Mouse (Mus musculus) cerebellum, adult (tissue): ENCODE measurements at regions not wholly inside any gene's neighbourhood (a gene's known extent, or its start where the extent isn't known, plus 50 kb on each side); places are given as distances from the start of the nearest gene placed in this dataset.
A peak's percentile ranks its signal among the peaks of the same experiment; 100 is the strongest.

Experiments
- ATAC-seq: cut with Nextera tagmentation; 2 replicates; pipeline ENCODE4 v1.9.2; 2017; ENCODE audit warnings: mild to moderate bottlenecking, moderate library complexity, mixed read lengths; ENCODE audit not compliant: insufficient number of reproducible peaks, low FRiP score, low TSS enrichment

DNA sequence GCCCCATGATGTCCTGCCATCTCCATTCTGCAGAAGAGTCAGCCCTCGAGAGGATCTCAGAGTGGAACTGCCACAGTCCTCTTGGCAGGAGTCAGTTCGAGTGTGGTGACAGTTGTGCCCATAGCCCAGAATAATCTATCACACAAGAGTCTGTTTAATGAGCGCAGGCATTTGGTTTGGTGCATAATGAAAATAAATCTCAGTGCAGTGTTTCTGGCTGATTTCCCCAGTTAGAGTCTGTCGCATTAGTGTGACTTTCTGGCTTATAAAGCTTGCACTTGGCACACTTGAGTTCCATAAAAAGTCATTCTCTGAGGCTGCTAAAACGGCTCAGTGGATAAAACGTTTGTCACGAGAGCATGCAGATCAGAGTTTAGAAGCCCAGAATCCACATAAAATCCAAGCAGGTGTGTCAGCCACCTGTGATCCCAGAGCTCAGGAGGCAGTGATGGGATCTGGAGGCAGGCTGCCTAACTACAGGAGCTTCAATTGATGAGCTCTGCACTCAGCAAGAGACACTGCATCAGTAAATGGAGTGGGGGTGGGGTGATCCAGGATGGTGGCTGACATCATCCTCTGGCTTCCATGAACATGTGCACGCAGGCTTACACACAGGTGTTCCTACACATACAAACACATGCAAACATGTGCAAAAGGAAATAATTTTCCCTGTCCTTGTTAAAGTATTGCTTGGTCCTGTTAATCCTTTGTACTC is 578.5 kb downstream of the Plekhb2 start:
- ATAC-seq, result no peak

DNA sequence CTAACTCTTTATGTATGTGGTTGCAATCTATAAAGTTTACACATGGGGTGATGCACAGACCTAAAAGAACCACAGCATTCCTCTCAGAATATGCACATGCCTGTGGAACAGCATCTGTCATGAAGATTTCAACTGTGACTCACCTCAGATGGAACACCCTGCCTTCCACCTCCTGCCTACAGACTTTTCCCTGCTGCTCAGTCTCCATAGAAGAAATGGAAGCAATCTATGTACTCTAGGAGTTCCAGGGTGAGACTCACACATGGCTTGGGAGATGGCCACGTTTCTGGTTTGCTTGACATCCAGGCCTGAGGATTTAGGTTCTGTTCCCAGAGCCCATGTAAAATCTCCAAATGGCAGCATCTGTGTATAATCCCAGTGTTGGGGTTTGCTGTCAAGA is 579.7 kb downstream of the Plekhb2 start:
- no peak for ATAC-seq

DNA sequence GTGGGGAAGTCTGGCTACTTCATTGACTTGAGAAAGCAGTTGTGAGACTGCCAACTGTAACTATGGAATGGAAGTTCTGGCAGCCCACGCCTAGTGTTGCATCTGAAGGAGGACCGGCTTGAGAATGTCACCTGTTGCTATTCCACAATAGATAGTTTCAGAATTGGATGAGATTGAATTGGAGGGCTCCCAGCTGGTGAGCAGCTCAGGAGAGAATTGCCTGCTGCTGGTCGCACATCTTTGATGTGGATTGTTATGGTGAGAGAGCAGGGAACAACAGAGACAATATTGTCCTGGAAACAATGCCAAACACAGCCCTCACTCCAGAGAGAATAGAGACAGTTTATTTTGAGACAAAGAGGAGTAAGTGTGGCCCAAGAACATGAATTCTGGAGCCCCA is 585.9 kb downstream of the Plekhb2 start:
- ATAC-seq, result no peak

DNA sequence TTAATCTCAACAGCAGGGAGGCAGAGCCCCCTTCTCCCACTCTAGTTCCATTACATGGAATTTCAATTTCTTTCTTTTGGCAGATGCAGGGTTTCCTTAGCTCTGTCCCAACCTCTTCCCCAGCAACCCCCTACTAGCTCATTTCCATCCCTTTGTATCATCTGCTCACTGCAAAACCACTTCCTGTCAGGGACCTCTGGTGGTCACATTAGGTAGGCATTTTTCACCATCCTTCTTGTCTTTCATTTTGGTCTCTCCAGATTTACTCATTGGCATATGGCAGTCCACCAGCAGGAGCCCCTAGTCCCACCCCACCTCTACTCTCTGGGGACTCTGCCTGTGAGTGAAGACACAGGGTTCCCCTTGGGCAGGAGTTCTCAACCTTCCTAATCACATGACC is 597.6 kb downstream of the Plekhb2 start:
- ATAC-seq, result no peak

DNA sequence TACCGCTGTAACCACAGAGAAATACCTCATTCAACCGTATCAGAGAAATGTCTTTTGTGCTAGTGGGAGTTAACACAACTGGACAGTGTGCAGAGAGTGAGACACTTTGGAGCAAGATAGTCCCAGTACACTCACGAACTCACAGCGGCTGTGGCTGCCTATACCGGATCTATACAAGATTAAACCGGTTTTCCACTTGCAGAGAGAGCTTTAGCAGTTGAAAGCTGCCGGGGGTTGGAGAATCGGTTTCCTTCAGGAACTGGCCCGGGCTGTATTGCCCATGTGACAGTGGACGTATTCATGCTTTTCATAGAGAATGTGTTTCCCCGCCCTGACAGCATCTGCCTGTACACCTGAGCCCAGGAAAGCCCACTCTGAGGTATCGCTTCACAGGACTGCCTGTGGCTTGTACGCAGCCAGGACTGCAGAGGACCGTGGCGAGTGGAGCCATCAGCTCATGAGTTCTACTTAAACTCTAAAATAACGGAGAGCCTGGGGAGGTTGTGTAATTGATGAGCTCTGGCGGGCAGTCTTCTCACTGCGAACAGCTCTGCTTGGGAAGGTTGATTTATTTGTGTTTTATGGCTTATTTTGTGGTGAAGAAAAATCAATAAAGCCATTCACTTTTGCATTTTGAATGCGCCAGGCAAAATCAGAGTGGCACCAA is 602.8 kb downstream of the Plekhb2 start:
- no peak for ATAC-seq

DNA sequence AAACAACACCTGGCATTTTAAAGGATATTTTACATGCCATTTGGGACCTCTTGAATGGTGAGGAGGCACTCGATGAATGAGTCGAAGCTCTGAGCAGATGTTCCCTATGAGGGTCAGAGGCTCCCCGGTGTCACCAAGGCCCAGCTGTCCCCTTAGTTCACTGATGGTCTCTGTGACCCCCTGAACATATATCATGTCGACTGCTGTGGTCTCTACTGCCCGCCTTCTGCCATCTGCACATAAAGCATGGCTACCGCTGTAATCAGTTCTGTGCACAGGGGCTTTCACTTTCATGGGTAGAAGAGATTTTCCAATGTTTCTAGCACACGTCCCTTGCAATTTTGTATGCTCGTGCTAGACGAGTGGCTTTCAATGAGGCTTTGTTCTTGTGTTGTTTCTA is 607.8 kb downstream of the Plekhb2 start:
- ATAC-seq, result no peak

DNA sequence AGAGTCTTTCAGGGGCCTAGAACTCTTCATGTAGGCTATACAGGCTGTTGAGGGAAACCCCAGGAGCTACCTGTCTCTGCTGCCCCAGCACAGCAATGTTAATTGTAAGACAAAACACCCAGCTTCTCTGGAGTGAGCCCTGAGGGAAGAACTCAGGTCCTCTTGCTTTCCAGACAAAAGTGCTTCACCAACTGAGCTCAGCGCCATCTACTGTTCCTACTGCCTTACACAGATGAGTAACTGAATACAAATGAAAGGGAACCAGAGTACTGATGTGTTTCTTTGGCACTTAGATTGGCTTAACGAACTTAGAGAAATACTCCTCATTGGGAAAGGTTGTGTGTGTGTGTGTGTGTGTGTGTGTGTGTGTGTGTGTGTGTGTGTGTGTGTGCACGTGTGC is 603.1 kb upstream of the Hs6st1 start:
- ATAC-seq, result no peak

DNA sequence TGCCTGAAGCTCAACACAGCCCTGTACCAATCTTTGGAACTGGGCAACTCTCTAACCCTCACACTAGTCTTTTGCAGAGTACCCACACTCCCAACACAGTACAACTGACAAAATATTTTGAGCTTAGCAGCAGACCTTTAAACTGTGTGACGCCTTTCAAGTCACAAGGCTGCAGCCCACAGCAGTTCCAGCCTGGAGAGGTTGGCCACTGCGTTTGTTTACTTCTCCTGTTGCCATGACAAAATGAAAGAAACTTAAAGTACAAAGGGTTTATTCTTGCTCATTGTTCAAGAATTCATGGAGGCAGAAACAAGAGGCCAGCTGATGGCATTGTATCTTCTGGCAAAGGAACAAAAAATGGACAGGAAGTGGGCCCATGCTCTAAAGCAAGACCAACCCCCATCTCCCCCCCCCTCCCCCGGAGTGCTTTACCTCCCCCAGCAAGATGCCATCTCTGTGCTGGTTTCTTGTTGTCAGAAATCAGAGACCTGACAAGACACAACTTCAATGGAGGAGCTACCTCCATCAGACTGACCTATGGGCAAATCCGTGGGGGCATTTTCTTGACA is 598.9 kb upstream of the Hs6st1 start:
- no peak for ATAC-seq

DNA sequence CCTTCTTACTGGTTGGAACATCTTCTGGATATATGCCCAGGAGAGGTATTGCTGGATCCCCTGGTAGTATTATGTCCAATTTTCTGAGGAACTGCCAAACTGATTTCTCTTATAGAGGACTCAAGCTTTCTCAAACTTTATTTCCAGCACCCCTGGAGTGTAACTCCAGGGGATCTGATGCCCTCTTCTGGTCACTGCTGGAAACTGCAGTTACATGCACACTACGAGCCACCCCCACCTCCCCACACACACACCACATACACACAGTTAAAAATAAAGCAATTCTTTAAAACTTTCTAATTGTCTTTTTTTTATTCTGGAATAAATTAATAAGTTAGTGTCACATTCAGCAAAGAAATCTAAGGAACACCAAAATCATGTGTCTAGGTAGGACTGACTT is 589.9 kb upstream of the Hs6st1 start:
- no peak for ATAC-seq

DNA sequence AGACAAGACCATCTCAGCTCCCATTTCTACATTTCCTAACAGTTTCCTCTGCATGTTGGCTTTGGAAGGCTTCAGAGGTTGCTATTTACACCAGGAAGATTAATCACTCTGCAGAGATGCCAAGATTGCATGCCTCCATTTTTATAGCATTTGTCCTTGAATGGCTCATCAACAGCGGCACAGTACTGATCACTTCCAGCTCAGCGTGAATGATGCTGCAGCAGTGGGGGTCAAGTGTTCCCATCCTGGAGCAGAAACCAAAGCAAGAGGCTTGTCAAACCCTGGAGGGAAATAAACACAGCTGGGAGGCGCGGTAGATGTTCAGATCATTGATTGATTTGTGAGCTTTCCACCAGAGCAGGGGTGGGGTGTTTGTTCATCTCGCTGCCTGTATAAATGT is 572.2 kb upstream of the Hs6st1 start:
- no peak for ATAC-seq

DNA sequence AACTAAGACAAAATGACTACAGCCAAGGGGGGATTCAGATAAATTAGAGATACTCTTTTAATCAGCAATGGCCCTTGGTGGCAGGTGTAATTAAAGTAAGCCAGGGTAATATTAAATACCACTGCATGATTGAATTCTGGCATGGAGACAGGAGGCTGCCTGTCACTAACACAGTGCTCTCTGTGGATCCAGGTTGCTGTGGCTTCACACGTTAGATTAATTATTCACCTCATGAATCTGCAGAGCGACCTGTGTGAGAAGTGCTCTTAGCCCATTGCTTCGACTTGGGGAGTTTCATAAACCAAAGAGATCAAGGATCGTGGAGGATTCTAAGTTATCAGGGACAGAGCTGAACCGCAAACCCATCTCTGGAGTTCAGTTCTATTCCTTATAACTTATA is 545.2 kb upstream of the Hs6st1 start:
- ATAC-seq, result no peak

DNA sequence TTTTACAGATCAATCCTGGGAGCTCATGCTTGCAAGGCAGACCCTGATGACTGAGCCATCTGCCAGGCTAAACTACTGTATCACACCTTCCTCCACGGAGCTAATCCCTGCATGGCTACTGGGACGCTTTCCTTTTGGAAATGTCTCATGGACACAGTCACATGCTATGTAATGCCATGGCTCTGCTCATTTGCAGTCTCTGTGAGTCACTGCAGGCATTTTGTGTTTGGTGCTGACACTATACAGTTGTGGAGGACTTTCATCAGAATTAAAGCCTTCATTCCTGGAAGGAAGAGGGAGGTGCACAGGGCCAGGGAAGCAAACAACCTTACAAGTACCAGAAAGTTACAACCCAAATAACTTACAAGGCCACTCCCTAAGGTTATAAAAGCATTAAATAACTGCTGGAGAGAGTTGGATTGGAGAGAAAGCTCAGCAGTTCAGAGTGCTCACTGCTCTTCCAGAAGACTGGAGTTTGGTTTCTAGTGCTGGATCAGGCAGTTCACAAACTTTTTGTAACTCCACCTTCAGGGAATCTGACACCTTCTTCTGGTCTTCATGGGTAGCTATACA is 544.3 kb upstream of the Hs6st1 start:
- no peak for ATAC-seq

DNA sequence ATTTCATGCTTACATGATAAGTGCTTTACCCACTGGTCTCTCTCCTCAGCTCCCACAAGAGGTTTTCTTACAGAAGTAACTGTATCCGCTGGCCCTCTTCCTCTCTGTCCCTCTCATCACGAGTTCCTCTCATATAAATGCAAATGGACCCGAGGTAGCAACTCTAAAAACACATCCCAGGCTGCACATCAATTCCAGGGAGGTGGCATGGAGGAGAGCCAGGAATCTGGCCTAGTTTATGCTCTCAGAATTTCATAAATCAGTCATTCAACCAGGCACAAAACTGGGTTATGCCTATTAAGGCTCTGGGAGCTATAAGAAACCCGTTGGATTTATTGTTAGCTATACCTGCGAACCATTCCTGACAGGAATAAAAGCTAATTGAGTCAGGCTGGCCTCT is 543.4 kb upstream of the Hs6st1 start:
- no peak for ATAC-seq

DNA sequence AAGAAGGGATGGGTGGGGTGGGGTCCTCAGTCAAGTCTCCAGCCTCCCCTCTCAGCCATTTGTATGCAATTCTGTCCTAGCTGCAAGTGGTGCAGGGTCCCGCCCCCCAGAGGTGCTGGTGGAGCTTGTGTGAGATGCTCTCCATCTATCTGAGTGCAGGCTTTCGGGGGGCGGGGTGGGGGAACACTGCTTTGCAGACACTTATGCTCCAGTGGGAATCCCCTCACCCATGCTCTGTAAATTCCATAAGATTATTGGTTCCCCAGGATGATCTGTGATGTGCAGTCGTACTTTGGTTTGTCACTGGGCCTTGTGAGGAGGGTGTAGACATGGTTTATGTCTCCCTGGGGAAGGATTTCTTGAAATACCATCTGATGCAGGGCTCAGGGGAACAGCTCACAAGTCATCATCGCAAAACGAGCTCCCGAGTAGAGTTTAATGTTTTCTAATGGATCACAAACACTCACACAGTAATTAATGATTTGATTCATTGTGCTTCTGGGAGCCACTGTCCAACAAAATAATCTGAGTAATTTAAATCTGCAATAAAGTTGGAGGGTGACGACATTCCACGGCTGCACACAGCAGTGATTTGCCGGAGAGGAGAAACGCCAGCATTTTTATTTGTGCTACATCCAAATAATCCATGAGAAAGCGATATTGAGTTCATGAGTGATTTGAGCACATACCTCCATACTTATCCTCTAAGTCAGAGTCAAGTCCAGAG is 540.3 kb upstream of the Hs6st1 start:
- ATAC-seq, result no peak

DNA sequence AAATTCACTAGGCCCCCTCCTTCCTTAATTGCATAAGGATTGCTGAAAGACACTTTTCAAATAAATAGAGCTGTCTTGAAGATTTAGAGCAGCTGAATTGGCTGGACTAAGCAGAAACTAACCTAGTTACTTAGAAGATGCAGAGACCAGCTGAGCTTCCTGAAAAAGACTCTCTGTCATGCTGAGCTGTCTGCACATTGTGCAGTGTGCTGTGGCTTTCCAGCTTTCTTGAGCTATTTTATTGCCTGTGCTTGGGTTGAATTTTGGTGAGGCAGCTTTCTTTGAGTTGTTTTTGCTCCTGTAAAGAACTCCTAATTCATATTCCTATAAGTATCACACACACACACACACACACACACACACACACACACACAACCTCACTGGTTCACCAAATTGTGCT is 532.7 kb upstream of the Hs6st1 start:
- no peak for ATAC-seq

DNA sequence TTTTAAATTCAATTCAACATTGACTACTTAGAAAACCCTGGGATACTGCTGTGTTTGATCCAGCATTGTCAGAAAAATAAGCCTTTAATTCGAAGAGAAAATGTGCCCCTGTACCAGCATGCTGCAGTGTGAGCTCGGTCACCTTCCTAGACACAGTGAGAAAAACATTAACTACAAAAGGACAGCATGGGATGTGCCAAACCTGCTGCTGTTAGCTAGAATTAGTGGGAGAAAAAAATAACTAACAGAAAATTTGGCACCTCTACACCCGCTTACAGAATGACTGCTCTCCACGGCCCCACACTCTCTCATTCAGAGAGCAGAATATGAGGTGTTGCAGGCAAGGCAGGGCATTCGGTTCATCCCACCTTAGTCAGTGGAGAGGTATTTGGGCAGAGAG is 531.9 kb upstream of the Hs6st1 start:
- ATAC-seq, result no peak

DNA sequence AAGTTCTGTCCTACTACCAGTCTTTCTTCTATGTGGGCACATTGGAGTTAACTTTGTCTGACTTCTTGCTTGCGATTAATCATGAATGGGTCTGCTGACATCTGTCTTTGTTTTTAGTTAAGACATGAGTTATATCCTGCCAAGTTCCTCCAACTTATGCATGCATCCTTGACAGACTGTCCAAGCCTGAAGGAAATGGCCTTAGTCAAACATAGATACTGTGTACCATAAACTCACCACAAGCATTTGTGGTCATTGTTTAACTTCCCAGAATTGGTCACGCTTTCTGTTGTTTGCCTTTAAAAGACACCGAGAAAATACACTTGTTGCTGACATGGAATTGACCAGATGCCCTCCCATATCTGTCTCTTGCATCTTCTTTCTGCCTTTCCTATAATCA is 519.4 kb upstream of the Hs6st1 start:
- ATAC-seq, result no peak

DNA sequence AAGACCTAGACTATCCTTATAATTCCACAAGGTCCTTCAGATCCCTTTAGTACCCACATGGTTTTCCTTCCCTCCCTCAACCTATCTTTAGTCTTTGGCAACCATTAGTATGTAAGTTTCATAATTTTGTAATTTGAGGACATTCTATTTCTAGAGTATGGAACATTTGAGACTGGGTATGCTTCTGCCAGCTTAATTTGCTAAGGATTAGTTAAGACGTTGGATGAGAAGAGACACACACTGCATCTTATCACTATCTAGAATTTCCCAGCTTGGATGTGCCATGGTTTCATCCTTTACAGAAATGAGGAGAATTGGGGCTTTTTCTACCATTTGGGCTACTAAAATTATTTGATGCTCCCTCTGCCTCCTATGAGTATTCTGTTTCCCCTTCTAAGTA is 516.7 kb upstream of the Hs6st1 start:
- ATAC-seq, result no peak

DNA sequence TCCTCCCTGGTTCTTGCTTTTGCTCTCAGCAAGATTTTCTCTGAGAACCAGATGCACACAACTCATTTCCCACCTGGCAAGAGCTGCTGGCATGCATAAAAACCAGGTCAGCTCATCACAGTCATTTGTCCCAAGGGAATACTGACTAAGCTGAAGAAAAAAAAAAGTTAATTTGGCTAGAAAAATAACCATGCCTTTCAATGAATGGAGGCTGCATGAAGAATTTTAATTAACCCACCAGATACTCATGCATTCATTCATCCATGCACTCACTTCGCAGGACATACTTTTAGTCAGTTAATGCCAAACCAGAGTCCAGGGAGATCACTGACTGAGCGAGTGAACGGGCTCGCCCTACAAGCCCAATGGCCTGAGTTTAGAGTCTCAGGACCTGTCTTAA is 505.4 kb upstream of the Hs6st1 start:
- peak; percentile 20; the same call in 1 of the 2 replicates for ATAC-seq

DNA sequence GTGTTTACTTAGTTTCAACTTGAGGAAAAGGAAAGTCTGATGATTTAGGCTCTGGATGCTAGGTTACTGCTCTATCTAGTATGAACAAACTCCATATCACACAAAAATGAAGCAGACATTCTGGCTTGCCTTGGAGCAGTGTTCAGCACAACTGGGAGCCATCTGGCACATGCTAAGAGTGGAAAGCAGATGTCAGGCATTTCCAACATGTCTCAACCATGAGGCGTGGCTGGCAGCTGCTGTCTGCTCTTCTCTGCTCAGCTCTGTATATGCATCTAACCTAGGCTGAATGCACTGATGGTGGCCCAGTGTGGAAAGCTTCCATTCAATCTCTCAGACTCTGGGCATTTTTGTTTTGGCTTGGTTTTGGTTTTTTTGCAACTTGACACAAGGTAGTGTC is 493.0 kb upstream of the Hs6st1 start:
- no peak for ATAC-seq

DNA sequence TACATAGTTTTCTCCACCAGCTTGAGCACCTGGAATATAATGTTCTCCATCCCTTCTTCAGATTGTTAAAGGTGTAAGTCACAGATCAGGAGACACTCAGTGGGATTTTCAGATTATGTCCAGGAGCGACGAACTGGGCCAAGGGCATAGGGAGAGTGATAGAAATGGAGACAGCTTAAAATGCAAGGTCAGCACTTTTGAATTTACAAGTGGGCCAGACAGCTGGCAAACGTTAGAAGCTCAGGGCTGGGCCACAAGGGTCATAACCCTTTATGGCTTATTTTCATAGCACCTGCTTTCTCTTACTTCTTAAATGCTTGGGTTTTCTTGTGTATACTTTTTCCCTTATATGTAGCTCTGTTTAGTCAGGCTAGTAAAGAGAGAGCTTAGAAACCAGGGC is 488.8 kb upstream of the Hs6st1 start:
- no peak for ATAC-seq
